Mouse (Mus musculus) neural tube, embryonic 13.5 days (tissue): Measurements from ENCODE around the gene Hic1. TPM values are rescaled to one million over a fixed set of nuclear protein-coding genes. Genes with fewer than 3 reads are reported as not detected.

Experiments used
- ATAC-seq: fragments of 200-750 bp; cut with Nextera tagmentation; 2 replicates; pipeline ENCODE4 v1.8.0; 2017; ENCODE audit warnings: low read depth, mild to moderate bottlenecking, moderate TSS enrichment, moderate library complexity
- H3K27ac ChIP-seq: fragments of 300-500 bp; sonication (generic); replicated peaks from 2 replicates; pipeline ENCODE4 v1.5.1; 2015; ENCODE audit warnings: moderate library complexity, mild to moderate bottlenecking, inconsistent platforms
- H3K27me3 ChIP-seq: fragments of 300-500 bp; sonication (generic); 2 replicates; pipeline ENCODE4 v1.6.1; 2015; ENCODE audit warnings: mild to moderate bottlenecking, inconsistent platforms
- H3K36me3 ChIP-seq: fragments of 300-500 bp; sonication (generic); 2 replicates; pipeline ENCODE4 v1.6.1; 2015; ENCODE audit warnings: mild to moderate bottlenecking, inconsistent platforms
- H3K4me1 ChIP-seq: fragments of 300-500 bp; sonication (generic); replicated peaks from 2 replicates; pipeline ENCODE4 v1.6.1; 2015; ENCODE audit warnings: inconsistent platforms
- H3K4me2 ChIP-seq: fragments of 300-500 bp; sonication (generic); 2 replicates; pipeline ENCODE4 v1.6.1; 2015; ENCODE audit warnings: inconsistent platforms, mild to moderate bottlenecking, moderate library complexity
- H3K4me3 ChIP-seq: fragments of 300-500 bp; sonication (generic); 2 replicates; pipeline ENCODE4 v1.5.1; 2015; ENCODE audit warnings: mild to moderate bottlenecking, inconsistent platforms
- H3K9ac ChIP-seq: fragments of 300-500 bp; sonication (generic); 2 replicates; pipeline ENCODE4 v1.6.1; 2015; ENCODE audit warnings: moderate library complexity, mild to moderate bottlenecking, inconsistent platforms
- H3K9me3 ChIP-seq: fragments of 300-500 bp; sonication (generic); 2 replicates; pipeline ENCODE4 v1.6.1; 2016; ENCODE audit warnings: inconsistent platforms
- WGBS: fragments of 180-500 bp; shearing (Covaris S2); methylation state at CpG from one replicate; pipeline ENCODE4 v1.1.7; 2015; 5-methylcytosine and 5-hydroxymethylcytosine counted together
- polyA plus RNA-seq: library from polyadenylated mRNA; unstranded; fragments of >200 nt; fragmentation: Nextera tagmentation; extraction: Ambion mirVana; gene quantifications from 2 replicates; pipeline ENCODE4 v1.2.1, GENCODE M21; 2015

The Hic1 gene
- polyA plus RNA-seq, 1 experiment from 2014 or later = 7.4 TPM

GRCm38 (mm10) chr11:75172151-75173094 lies 3.1 kb upstream of the Hic1 start:
- no peak; the same call in 1 of the 2 replicates for ATAC-seq
- Histone ChIP-seq H3K4me1 (peaks cover 65% of the 10 kb centered on the region), H3K36me3 (peaks cover 16% of the 10 kb centered on the region), H3K27ac (peak overlapping the region; percentile 89), H3K27me3 (peaks cover 56% of the 10 kb centered on the region), H3K4me2 (peak overlapping the region; percentile 91), H3K9ac (peak overlapping the region; percentile 74), H3K4me3 (peak overlapping the region; percentile 69), H3K9me3 (no peaks in the 10 kb centered on the region)
- WGBS = under 1% methylated on average over 75 of the region's 75 CpGs

GRCm38 (mm10) chr11:75171186-75171865 lies 2.0 kb upstream of the Hic1 start:
- no peak overlapping the region for H3K27ac ChIP-seq
- peak overlapping the region; percentile 91 for H3K4me2 ChIP-seq
- no peaks in the 10 kb centered on the region for H3K9me3 ChIP-seq
- H3K4me3 ChIP-seq = peak overlapping the region; percentile 69
- WGBS = 8% methylated on average over 17 of the region's 17 CpGs
- H3K9ac ChIP-seq = no peak overlapping the region
- H3K4me1 ChIP-seq = peaks cover 76% of the 10 kb centered on the region
- ATAC-seq = no peak
- peaks cover 6% of the 10 kb centered on the region; the same call in 1 of the 2 replicates for H3K36me3 ChIP-seq
- H3K27me3 ChIP-seq = peaks cover 67% of the 10 kb centered on the region

- WGBS = under 1% methylated on average over 38 of the region's 38 CpGs
- peaks cover 71% of the 10 kb centered on the region for H3K27me3 ChIP-seq
These were observed 925 bp upstream of the Hic1 start for GRCm38 (mm10) chr11:75170136-75170751.

DNA sequence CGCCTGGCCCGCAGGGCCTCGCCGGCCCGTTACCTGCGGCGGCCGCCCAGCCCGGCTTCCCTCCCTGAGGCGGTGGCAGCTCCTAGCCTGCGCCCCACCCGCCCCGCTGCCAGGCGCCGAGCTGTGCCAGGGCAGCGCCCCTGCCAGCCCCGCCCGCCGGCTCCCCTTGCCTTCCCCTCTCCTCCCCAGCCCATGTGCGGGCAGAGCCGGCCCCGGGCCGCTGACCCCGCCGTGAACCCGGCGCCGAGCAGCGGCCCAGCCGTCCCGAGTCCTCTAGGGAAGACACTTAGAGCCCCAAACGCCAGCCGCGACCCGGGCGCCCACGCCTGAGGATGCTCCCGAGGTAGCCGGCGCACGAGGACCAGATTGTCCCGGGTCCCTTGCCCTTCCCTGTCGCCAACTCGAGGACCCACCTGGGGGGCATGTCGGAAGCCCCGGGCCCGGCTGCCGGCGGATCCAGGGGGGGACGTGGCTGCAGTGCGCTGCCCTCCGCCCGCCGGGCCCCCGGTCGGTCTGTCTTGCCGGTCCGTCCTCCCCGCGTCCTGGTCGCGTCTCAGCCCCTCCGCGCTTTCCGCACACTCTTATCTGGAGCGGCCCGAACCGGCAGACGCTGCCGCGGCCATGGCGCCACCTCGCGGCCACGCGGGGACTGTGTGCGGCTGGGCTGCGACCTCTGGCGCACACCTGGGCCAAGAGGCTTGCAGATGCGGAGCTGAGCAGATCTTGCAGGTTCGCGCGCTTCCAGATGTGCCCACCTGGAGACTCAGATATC lies 543 bp downstream of the Hic1 start:
- ATAC-seq = peak; percentile 15; the same call in 1 of the 2 replicates
- Histone ChIP-seq H3K4me2 (peak overlapping the region; percentile 91), H3K9me3 (no peaks in the 10 kb centered on the region), H3K27ac (peak overlapping the region; percentile 54; the same call in 1 of the 2 replicates), H3K9ac (peak overlapping the region; percentile 75), H3K4me3 (peak overlapping the region; percentile 50), H3K27me3 (peaks cover 85% of the 10 kb centered on the region), H3K36me3 (peaks cover 3% of the 10 kb centered on the region), H3K4me1 (peaks cover 87% of the 10 kb centered on the region)
- under 1% methylated on average over 79 of the region's 83 CpGs for WGBS

More at GRCm38 (mm10) chr11:75170136-75170751, 925 bp upstream of the Hic1 start:
- Histone ChIP-seq H3K9me3 (no peaks in the 10 kb centered on the region), H3K4me2 (peak overlapping the region; percentile 91), H3K36me3 (no peaks in the 10 kb centered on the region), H3K4me1 (peaks cover 87% of the 10 kb centered on the region), H3K9ac (peak overlapping the region; percentile 55), H3K27ac (peak overlapping the region; percentile 62), H3K4me3 (peak overlapping the region; percentile 50)
- ATAC-seq = peak; percentile 62

DNA sequence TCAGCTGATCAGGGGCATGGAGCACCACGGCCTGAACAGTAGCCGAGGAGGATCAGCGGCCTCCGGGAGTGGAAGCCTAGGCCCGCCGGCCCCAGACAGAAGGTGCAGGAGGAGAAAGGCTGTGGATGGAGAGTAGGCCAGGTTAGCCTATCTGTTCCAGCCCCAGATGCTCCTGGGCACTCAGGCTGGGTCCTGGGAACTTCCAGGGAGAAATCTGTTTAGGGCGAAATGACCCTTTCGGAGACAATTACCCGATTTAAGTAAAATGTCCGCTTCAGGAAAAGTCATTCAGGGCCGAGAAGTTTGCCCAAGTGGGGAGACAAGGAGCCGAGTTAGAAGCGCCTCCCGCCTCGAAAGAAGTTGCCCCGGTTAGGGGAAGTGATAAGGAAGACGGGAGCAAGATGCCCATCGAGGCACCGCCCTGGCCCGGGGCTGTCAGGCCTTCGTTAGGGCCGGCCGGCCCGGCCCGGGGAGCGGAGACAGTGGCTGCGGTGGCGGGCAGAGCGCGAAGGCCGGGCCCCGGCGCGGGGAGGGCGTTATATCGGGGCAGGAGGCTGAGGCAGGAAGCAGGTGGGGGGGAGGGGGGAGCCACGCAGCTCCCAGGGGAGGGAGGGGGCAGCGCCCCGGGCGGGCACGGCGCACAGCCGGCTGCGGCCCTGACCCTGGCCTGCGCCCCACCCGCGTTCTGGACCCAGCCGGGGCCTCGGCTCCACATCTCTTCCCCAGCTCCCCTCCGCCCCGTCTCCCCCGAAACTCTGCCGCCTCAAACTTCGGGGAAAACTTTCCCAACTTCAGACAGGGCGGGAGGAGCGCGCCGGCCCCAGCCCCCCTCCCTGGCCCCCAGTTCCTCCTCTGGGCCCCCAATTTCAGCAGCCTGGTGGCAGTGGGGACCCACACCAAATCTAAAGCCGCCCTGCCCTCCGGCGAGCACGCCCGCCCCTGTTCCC lies 1.4 kb downstream of the Hic1 start:
- Histone ChIP-seq H3K27me3 (peaks cover 93% of the 10 kb centered on the region), H3K9ac (peak overlapping the region; percentile 75), H3K27ac (peak overlapping the region; percentile 54; the same call in 1 of the 2 replicates), H3K4me1 (peaks cover 83% of the 10 kb centered on the region), H3K36me3 (peaks cover 12% of the 10 kb centered on the region), H3K9me3 (no peaks in the 10 kb centered on the region), H3K4me2 (peak overlapping the region; percentile 91), H3K4me3 (peak overlapping the region; percentile 50)
- no peak for ATAC-seq
- 2% methylated on average over 60 of the region's 63 CpGs for WGBS

DNA sequence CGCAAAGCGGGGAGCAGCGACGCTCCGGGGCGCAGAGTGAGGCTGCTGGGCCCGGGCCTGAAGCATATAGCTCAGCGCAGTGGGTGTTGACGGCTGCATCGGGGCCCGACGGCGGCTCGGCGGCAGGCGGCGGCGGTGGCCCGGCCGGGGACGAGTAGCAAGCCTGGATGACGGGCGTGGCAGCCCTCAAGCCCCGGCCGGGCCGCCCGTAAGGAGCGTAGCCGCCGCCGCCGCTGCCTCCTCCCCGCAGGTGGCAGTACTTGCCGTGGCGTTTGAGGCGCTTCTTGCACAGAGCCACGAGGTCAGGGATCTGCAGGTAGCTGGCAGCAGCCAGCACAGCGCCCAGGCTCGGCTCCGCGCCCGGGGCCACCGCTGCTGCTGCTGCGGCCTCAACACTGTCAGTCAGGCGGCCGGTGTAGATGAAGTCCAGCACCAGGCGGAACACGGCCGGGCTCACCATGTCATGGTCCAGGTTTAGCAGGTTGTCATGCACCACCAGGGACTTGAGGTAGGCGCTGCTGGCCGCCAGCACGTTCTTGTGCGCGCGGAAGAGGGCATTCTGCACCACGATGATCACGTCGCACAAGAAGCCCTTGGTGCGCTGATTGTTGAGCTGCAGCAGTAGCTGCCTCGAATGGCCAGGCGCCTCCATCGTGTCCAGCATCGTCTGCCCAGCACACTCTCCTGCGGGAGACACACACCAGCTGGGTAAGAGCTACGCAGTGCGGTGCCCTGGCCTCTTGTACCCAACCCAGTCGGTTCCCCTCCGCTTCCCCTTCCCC lies 2.3 kb downstream of the Hic1 start:
- Histone ChIP-seq H3K4me1 (peaks cover 74% of the 10 kb centered on the region), H3K4me2 (peak overlapping the region; percentile 91), H3K36me3 (peaks cover 21% of the 10 kb centered on the region), H3K4me3 (peak overlapping the region; percentile 50), H3K9ac (peak overlapping the region; percentile 75), H3K9me3 (no peaks in the 10 kb centered on the region), H3K27me3 (peaks cover 92% of the 10 kb centered on the region), H3K27ac (peak overlapping the region; percentile 1; the same call in 1 of the 2 replicates)
- no peak for ATAC-seq
- 2% methylated on average over 66 of the region's 68 CpGs for WGBS

DNA sequence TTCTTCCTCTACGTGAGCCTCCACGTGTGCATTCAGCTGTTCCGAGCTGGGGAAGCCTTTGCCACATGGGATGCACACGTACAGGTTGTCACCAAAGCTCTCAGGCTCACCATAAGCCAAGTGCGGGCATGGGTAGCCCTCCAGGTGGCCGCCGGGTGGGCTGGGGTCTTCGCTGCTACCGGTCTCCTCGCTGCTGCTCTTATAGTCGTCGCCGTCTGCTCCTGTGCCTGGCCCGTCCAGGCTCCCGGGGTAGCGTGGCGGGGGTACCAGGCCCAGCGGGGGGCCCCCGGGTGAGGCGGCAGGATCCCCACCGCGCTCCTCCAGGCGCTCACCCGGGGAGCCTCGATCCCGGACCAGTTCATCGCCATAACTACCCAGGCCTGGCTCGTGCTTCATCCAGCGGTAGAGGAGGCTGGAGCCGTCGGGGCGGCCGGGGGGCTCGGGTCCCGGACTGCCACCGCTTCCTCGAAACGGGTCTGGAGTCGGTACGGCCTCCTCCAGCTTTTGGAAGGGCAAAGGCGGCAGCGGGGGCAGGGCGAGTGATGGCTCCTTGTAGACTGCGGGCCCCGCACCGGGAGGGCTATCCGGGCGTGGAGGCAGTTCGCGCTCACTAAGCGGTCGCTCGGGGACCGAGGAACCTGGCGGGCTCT lies 3.0 kb downstream of the Hic1 start:
- WGBS = 7% methylated on average over 54 of the region's 55 CpGs
- peaks cover 28% of the 10 kb centered on the region for H3K36me3 ChIP-seq
- H3K9ac ChIP-seq = peak overlapping the region; percentile 75
- peaks cover 84% of the 10 kb centered on the region for H3K27me3 ChIP-seq
- H3K9me3 ChIP-seq = no peaks in the 10 kb centered on the region
- H3K4me3 ChIP-seq = peak overlapping the region; percentile 50
- peak overlapping the region; percentile 3; the same call in 1 of the 2 replicates for H3K27ac ChIP-seq
- H3K4me1 ChIP-seq = peaks cover 71% of the 10 kb centered on the region
- ATAC-seq = no peak
- peak overlapping the region; percentile 91 for H3K4me2 ChIP-seq

- Histone ChIP-seq H3K36me3 (peaks cover 35% of the 10 kb centered on the region), H3K4me3 (peak overlapping the region; percentile 50), H3K4me2 (peak overlapping the region; percentile 91), H3K27me3 (peaks cover 77% of the 10 kb centered on the region), H3K4me1 (peaks cover 66% of the 10 kb centered on the region), H3K9me3 (no peaks in the 10 kb centered on the region), H3K9ac (peak overlapping the region; percentile 75), H3K27ac (peak overlapping the region; percentile 3; the same call in 1 of the 2 replicates)
- WGBS = 5% methylated on average over 54 of the region's 54 CpGs
- no peak for ATAC-seq
These were observed 3.7 kb downstream of the Hic1 start for GRCm38 (mm10) chr11:75165441-75166192.

DNA sequence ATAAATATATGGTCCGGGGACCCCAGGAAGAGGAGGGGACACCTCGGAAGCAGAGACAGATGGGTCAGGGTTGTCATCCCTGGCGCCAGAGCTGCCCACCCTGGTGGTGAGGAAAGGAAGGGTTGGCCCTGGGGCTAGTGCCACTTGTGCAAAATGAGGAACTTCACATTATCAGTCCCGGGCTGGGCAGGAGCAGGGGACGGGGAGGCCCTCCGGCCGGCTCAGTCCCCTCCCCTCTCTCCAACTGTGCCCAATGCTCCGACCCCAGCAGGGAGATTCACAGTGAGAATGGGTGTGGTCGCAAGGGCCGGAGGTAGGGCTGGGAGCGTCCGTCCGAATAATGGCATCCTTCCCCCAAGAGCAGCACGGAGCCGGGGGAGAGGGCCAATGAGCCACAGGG lies 4.6 kb downstream of the Hic1 start:
- WGBS = 11% methylated on average over 15 of the region's 15 CpGs
- Histone ChIP-seq H3K9ac (peak overlapping the region; percentile 49), H3K36me3 (peaks cover 44% of the 10 kb centered on the region), H3K27me3 (peaks cover 76% of the 10 kb centered on the region), H3K27ac (no peak overlapping the region), H3K4me1 (peaks cover 57% of the 10 kb centered on the region), H3K4me3 (peak overlapping the region; percentile 50), H3K4me2 (peak overlapping the region; percentile 91), H3K9me3 (no peaks in the 10 kb centered on the region)
- ATAC-seq = no peak
